Mouse (Mus musculus): Measurements from ENCODE around the gene Hdhd5. TPM values are rescaled to one million over a fixed set of nuclear protein-coding genes. Genes with fewer than 3 reads are reported as not detected.

Hdhd5 gene
- polyA plus RNA-seq, 1 experiment from 2014 or later: 9.9 TPM

DNA sequence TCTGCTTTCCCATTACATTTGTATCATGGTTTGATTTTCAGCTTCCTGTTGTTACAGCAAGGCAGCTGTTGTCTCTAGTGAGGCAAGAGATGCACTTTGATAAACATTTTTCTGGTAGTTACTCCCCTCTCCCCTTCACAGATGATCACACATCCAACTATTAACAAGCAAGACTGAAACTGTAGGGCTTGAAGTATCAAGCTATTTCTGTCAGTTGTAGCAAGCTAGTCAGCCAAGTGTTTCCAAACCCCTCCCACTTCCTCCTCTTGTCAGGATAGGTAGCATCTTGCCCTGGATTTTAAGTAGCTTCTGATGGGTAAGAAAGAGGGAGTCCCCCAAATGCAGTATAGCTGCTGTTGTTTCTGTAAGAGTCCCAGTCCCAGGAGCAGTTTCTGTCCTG lies 61.3 kb downstream of the Hdhd5 start:
- 0 out of 2 replicates have a peak overlapping the region, but pooled peaks have one; percentile 26 for H3K27ac ChIP-seq (replicated peaks)
- peaks cover 80% of the 10 kb centered on the region for H3K4me1 ChIP-seq (replicated peaks)
- no peak overlapping the region for H3K4me3 ChIP-seq (replicated peaks)
- no peaks in the 10 kb centered on the region for H3K9me3 ChIP-seq (replicated peaks)
- no peak for ATAC-seq (ENCODE audit: insufficient read depth)
- no peaks in the 10 kb centered on the region for H3K27me3 ChIP-seq
- no peak overlapping the region; the same call in 1 of the 2 replicates for H3K4me2 ChIP-seq
- no peak overlapping the region for H3K9ac ChIP-seq
- peaks cover 8% of the 10 kb centered on the region for H3K36me3 ChIP-seq (replicated peaks)

DNA sequence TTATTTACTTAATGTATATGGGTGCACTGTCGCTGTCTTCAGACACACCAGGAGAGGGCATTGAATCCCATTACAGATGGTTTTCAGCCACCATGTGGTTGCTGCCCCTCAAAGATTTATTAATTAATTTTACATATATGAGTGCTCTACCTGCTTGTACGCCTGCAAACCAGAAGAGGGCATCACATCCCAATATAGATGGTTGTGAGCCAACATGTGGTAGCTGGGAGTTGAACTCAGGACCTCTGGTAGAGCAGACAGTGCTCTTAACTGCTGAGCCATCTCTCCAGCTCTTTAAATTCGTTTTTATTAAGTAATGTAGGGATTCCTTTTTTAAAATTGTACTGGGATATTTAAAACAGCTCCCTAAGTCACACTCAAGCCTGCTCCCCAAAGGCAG lies 61.9 kb downstream of the Hdhd5 start:
- H3K9ac ChIP-seq: no peak overlapping the region
- 55% methylated on average over 3 of the region's 3 CpGs for WGBS (ENCODE audit: insufficient replicate concordance)
- H3K4me2 ChIP-seq: no peak overlapping the region
- H3K4me1 ChIP-seq (replicated peaks): peaks cover 81% of the 10 kb centered on the region
- H3K36me3 ChIP-seq (replicated peaks): peaks cover 5% of the 10 kb centered on the region; the same call in 1 of the 2 replicates
- H3K27me3 ChIP-seq: no peaks in the 10 kb centered on the region
- no peak overlapping the region for H3K4me3 ChIP-seq (replicated peaks)
- no peaks in the 10 kb centered on the region for H3K9me3 ChIP-seq (replicated peaks)
- ATAC-seq (ENCODE audit: insufficient read depth): no peak
- H3K27ac ChIP-seq (replicated peaks): no peak overlapping the region

GRCm38 (mm10) chr6:120468259-120468658 lies 62.9 kb downstream of the Hdhd5 start:
- 73% methylated on average over 4 of the region's 4 CpGs for WGBS (ENCODE audit: insufficient replicate concordance)
- no peak for ATAC-seq (ENCODE audit: insufficient read depth)
- H3K9ac ChIP-seq: no peak overlapping the region

DNA sequence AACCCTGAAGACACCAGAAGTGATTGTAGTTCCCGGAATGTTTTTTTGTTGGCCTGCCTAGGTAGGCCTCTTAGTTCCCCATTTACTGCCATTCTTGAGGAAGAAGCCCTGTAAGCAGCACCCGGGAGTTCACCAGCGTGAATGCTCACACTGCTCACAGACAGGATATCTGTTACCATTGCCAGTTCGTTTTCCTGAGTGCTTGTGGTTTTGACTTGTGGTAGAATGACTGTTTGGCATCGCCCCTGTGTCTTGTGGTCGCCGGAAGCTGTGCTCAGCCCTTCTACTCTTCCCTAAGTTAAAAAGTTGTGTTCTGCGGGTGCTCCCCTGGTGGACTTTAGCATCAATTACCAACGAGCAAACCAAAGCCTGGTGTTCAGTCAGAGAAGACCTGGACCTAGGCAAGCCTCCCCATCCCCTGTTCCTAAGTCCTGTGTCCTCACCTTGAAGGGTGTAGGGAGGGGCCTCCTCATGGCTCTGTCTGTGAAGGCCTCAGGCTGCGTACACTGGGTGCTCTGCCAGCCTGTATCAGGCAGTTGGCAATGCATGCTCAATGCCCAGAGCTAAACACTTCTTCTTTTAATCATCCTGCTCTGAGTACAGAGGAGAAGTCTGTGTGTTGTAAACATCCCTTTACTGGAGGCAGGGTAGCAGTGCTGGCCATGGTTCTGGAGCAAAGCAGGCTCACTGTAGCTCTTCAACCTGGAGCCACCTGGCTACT lies 64.3 kb downstream of the Hdhd5 start:
- Histone ChIP-seq H3K9me3 (replicated peaks) (no peaks in the 10 kb centered on the region), H3K27ac (replicated peaks) (peak overlapping the region; percentile 58), H3K36me3 (replicated peaks) (no peaks in the 10 kb centered on the region), H3K4me2 (peak overlapping the region; percentile 27), H3K9ac (no peak overlapping the region), H3K27me3 (peaks cover 10% of the 10 kb centered on the region), H3K4me1 (replicated peaks) (peaks cover 73% of the 10 kb centered on the region), H3K4me3 (replicated peaks) (no peak overlapping the region)
- no peak for ATAC-seq (ENCODE audit: insufficient read depth)
- 15% methylated on average over 10 of the region's 10 CpGs for WGBS (ENCODE audit: insufficient replicate concordance)

More at GRCm38 (mm10) chr6:120468259-120468658, 62.9 kb downstream of the Hdhd5 start:
- H3K27ac ChIP-seq (replicated peaks): no peak overlapping the region
- H3K36me3 ChIP-seq (replicated peaks): no peaks in the 10 kb centered on the region
- H3K27me3 ChIP-seq: no peaks in the 10 kb centered on the region
- H3K4me1 ChIP-seq (replicated peaks): peaks cover 81% of the 10 kb centered on the region
- no peak overlapping the region for H3K4me3 ChIP-seq (replicated peaks)
- H3K4me2 ChIP-seq: no peak overlapping the region
- H3K9me3 ChIP-seq (replicated peaks): no peaks in the 10 kb centered on the region

- Histone ChIP-seq H3K4me1 (replicated peaks) (peaks cover 69% of the 10 kb centered on the region), H3K4me3 (replicated peaks) (no peak overlapping the region), H3K4me2 (peak overlapping the region; percentile 32; the same call in 1 of the 2 replicates), H3K9ac (0 out of 2 replicates have a peak overlapping the region, but pooled peaks have one; percentile 1), H3K27me3 (peaks cover 22% of the 10 kb centered on the region), H3K36me3 (replicated peaks) (no peaks in the 10 kb centered on the region), H3K27ac (replicated peaks) (peak overlapping the region; percentile 21; the same call in 1 of the 2 replicates), H3K9me3 (replicated peaks) (no peaks in the 10 kb centered on the region)
- no peak for ATAC-seq (ENCODE audit: insufficient read depth)
- 27% methylated on average over 4 of the region's 4 CpGs for WGBS (ENCODE audit: insufficient replicate concordance)
Measured at GRCm38 (mm10) chr6:120465393-120465792, 65.7 kb downstream of the Hdhd5 start.

DNA sequence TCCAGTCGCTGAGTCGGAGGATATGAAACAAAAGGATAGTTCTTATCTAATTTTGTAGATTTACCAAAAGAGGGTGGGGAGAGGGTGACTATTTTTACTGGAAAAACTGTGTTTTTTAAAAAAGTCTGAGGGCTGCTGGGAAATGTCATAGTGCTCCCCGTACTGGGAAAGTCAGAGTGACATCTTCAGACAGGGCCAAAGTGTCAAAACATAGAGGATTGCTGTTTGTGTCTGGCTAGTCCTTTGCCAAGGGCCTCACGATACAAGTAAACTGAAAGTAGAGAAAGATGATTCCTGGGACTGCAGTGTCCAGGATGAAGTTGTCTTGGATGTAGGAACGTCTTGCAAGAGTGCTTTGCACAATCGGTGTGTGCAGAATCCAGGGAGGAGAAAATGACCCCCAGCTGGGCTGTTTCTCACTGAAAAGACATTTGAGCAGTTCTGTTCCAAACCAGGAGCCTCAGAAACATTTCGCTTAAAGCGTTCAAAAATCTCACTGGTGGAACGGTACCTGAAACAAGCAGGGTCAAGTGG lies 66.6 kb downstream of the Hdhd5 start:
- Histone ChIP-seq H3K4me2 (peak overlapping the region; percentile 99), H3K9ac (peak overlapping the region; percentile 83), H3K27me3 (peaks cover 23% of the 10 kb centered on the region), H3K36me3 (replicated peaks) (no peaks in the 10 kb centered on the region), H3K9me3 (replicated peaks) (no peaks in the 10 kb centered on the region), H3K27ac (replicated peaks) (peak overlapping the region; percentile 79; the same call in 1 of the 2 replicates), H3K4me1 (replicated peaks) (peaks cover 59% of the 10 kb centered on the region), H3K4me3 (replicated peaks) (peak overlapping the region; percentile 83)
- WGBS (ENCODE audit: insufficient replicate concordance): 32% methylated on average over 9 of the region's 9 CpGs
- no peak for ATAC-seq (ENCODE audit: insufficient read depth)

- Histone ChIP-seq H3K4me2 (peak overlapping the region; percentile 99), H3K4me3 (replicated peaks) (peak overlapping the region; percentile 83), H3K36me3 (replicated peaks) (no peaks in the 10 kb centered on the region), H3K9ac (peak overlapping the region; percentile 83), H3K27me3 (peaks cover 23% of the 10 kb centered on the region), H3K27ac (replicated peaks) (peak overlapping the region; percentile 79), H3K9me3 (replicated peaks) (no peaks in the 10 kb centered on the region), H3K4me1 (replicated peaks) (peaks cover 56% of the 10 kb centered on the region)
- WGBS (ENCODE audit: insufficient replicate concordance): 1% methylated on average over 11 of the region's 11 CpGs
- ATAC-seq (ENCODE audit: insufficient read depth): no peak
Measured at GRCm38 (mm10) chr6:120463884-120464283, 67.2 kb downstream of the Hdhd5 start.

DNA sequence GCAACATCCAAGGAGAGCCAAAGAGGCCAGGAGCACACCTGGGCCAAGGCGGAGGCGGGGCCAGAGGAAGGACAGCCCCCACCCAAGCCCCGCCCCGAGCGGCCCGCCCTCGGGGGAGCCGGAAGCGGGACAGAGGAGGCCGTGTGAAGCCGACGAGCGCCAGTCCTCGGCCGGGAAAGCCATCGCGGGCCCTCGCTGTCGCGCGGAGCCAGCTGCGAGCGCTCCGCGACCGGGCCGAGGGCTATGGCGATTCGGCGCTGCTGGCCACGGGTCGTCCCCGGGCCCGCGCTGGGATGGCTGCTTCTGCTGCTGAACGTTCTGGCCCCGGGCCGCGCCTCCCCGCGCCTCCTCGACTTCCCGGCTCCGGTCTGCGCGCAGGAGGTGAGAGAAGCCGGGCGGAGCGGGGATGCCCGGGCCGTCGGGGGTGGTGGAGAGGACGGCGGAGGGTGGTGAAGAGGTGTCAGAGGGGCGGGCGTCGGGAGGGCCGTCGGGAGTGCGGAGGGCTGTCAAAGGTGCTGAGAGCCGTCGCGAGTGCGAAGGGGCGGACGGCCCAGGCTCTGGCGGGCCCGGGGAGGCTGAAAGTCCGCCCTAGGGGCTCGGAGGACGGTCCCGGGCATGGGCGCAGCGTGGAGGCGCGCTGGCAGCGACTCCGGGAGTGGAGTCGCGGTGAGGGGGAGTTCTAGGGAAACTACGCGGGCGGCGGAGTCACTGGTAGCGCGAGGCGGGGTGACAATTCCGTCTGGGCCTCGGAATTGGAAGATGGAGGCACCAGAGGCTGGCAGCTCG lies 67.8 kb downstream of the Hdhd5 start, which contains the start of gene Il17ra:
Gene Il17ra, plus strand, starts transcription at position 162 of the 786 bp plus-strand sequence.
- H3K9me3 ChIP-seq (replicated peaks): no peaks in the 10 kb centered on the region
- ATAC-seq (ENCODE audit: insufficient read depth): peak; percentile 86
- H3K36me3 ChIP-seq (replicated peaks): no peaks in the 10 kb centered on the region
- peak within 1 kb of the TSS; percentile 83 for H3K9ac ChIP-seq
- H3K27me3 ChIP-seq: peaks cover 23% of the 10 kb centered on the region
- WGBS (ENCODE audit: insufficient replicate concordance): under 1% methylated on average over 90 of the region's 90 CpGs
- peak within 1 kb of the TSS; percentile 83 for H3K4me3 ChIP-seq (replicated peaks)
- H3K4me1 ChIP-seq (replicated peaks): peaks cover 55% of the 10 kb centered on the region
- H3K27ac ChIP-seq (replicated peaks): peak within 1 kb of the TSS; percentile 79
- H3K4me2 ChIP-seq: peak within 1 kb of the TSS; percentile 99

GRCm38 (mm10) chr6:120462251-120462650 lies 68.9 kb downstream of the Hdhd5 start:
- peaks cover 23% of the 10 kb centered on the region for H3K27me3 ChIP-seq
- H3K36me3 ChIP-seq (replicated peaks): no peaks in the 10 kb centered on the region
- no peak overlapping the region for H3K27ac ChIP-seq (replicated peaks)
- H3K4me3 ChIP-seq (replicated peaks): no peak overlapping the region
- H3K4me1 ChIP-seq (replicated peaks): peaks cover 45% of the 10 kb centered on the region
- ATAC-seq (ENCODE audit: insufficient read depth): no peak
- no peak overlapping the region for H3K9ac ChIP-seq
- H3K4me2 ChIP-seq: no peak overlapping the region
- H3K9me3 ChIP-seq (replicated peaks): no peaks in the 10 kb centered on the region
- WGBS (ENCODE audit: insufficient replicate concordance): 54% methylated on average over 6 of the region's 6 CpGs

- peaks cover 34% of the 10 kb centered on the region for H3K4me1 ChIP-seq (replicated peaks)
- peaks cover 23% of the 10 kb centered on the region for H3K27me3 ChIP-seq
- WGBS (ENCODE audit: insufficient replicate concordance): 63% methylated on average over 15 of the region's 15 CpGs
- H3K9ac ChIP-seq: no peak overlapping the region
- no peaks in the 10 kb centered on the region for H3K9me3 ChIP-seq (replicated peaks)
- no peak overlapping the region for H3K4me3 ChIP-seq (replicated peaks)
- no peak for ATAC-seq (ENCODE audit: insufficient read depth)
- H3K36me3 ChIP-seq (replicated peaks): no peaks in the 10 kb centered on the region
- H3K4me2 ChIP-seq: no peak overlapping the region
- no peak overlapping the region for H3K27ac ChIP-seq (replicated peaks)
Measured at GRCm38 (mm10) chr6:120461217-120461616, 69.9 kb downstream of the Hdhd5 start.

All from liver, embryonic 15.5 days (tissue).